Mouse (Mus musculus): Measurements from ENCODE around the gene Desi1. TPM values are rescaled to one million over a fixed set of nuclear protein-coding genes. Genes with fewer than 3 reads are reported as not detected.

Gene Desi1
- polyA plus RNA-seq, 1 experiment from 2014 or later: 45.4 TPM

DNA sequence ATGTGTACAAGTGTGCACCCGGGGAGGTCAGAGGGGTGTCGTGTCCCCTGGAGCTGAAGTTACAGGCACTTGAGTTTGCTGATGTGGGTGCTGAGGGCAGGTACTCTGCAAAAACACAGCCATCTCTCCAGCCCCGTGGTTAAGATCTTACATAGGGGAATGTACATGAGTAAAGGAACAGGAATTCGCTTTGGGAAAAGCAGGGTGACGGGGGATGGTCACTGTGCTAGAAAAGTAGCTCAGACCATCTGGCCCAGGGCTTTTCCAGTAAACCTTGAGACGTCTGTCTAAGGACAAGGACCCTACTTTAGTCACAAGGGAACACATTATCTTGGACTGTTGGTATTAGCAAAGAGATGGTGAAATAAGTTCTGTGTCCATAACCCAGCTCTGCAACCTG, 21.7 kb downstream of the Desi1 start:
- Histone ChIP-seq H3K4me2 (ENCODE audit: low read length) (no peak overlapping the region), H3K9ac (replicated peaks; ENCODE audit: low read depth, low read length) (no peak overlapping the region), H3K4me3 (replicated peaks; ENCODE audit: low read length) (no peak overlapping the region), H3K4me1 (replicated peaks; ENCODE audit: control insufficient read depth, insufficient read depth, low read length) (peaks cover 20% of the 10 kb centered on the region), H3K9me3 (ENCODE audit: control insufficient read depth, low read length) (no peaks in the 10 kb centered on the region), H3K27ac (ENCODE audit: low read length) (no peak overlapping the region), H3K27me3 (replicated peaks; ENCODE audit: control insufficient read depth, insufficient read depth, low read length) (no peaks in the 10 kb centered on the region), H3K36me3 (ENCODE audit: control insufficient read depth, insufficient read depth) (no peaks in the 10 kb centered on the region)
- no peak for ATAC-seq
- 91% methylated on average over 6 of the region's 6 CpGs for WGBS

DNA sequence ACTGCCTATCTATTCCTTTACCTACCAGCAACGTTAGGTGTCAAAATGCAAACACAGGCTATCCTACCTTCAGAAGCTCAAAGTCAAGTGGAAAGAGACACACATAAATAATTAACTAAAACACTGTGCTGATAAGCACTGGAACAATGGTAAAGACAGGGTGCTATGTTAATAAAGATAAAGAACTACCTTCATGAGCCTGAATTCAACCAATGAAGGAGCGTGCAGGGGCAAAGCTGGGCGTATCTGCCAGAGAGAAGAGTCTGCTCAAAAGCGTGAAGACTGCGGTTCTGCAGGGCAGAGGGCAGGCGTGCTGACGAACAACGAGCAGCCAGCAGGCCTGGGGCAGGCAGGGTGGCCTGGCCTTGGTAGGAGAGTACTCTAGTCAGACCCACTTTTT, 29.4 kb downstream of the Desi1 start:
- no peak for ATAC-seq
- WGBS: 92% methylated on average over 8 of the region's 8 CpGs
- no peaks in the 10 kb centered on the region for H3K9me3 ChIP-seq (ENCODE audit: control insufficient read depth, low read length)
- H3K36me3 ChIP-seq (ENCODE audit: control insufficient read depth, insufficient read depth): 0 out of 2 replicates have a peak, but pooled peaks cover 2% of the 10 kb centered on the region
- H3K4me1 ChIP-seq (replicated peaks; ENCODE audit: control insufficient read depth, insufficient read depth, low read length): no peaks in the 10 kb centered on the region
- no peak overlapping the region for H3K4me2 ChIP-seq (ENCODE audit: low read length)
- H3K27ac ChIP-seq (ENCODE audit: low read length): no peak overlapping the region
- no peak overlapping the region for H3K9ac ChIP-seq (replicated peaks; ENCODE audit: low read depth, low read length)
- no peaks in the 10 kb centered on the region for H3K27me3 ChIP-seq (replicated peaks; ENCODE audit: control insufficient read depth, insufficient read depth, low read length)
- H3K4me3 ChIP-seq (replicated peaks; ENCODE audit: low read length): no peak overlapping the region

GRCm38 (mm10) chr15:81993992-81994391, 39.7 kb downstream of the Desi1 start:
- 93% methylated on average over 6 of the region's 6 CpGs for WGBS
- Histone ChIP-seq H3K9ac (replicated peaks; ENCODE audit: low read depth, low read length) (no peak overlapping the region), H3K4me2 (ENCODE audit: low read length) (no peak overlapping the region), H3K9me3 (ENCODE audit: control insufficient read depth, low read length) (no peaks in the 10 kb centered on the region), H3K36me3 (ENCODE audit: control insufficient read depth, insufficient read depth) (peaks cover 10% of the 10 kb centered on the region; the same call in 1 of the 2 replicates), H3K27me3 (replicated peaks; ENCODE audit: control insufficient read depth, insufficient read depth, low read length) (no peaks in the 10 kb centered on the region), H3K4me1 (replicated peaks; ENCODE audit: control insufficient read depth, insufficient read depth, low read length) (0 out of 2 replicates have a peak, but pooled peaks cover 3% of the 10 kb centered on the region), H3K4me3 (replicated peaks; ENCODE audit: low read length) (no peak overlapping the region), H3K27ac (ENCODE audit: low read length) (no peak overlapping the region)
- no peak for ATAC-seq

GRCm38 (mm10) chr15:81990549-81990948, 43.1 kb downstream of the Desi1 start:
- H3K4me2 ChIP-seq (ENCODE audit: low read length): no peak overlapping the region
- peaks cover 6% of the 10 kb centered on the region; the same call in 1 of the 2 replicates for H3K4me1 ChIP-seq (replicated peaks; ENCODE audit: control insufficient read depth, insufficient read depth, low read length)
- H3K4me3 ChIP-seq (replicated peaks; ENCODE audit: low read length): no peak overlapping the region
- ATAC-seq: no peak
- peaks cover 4% of the 10 kb centered on the region; the same call in 1 of the 2 replicates for H3K36me3 ChIP-seq (ENCODE audit: control insufficient read depth, insufficient read depth)
- no peaks in the 10 kb centered on the region for H3K27me3 ChIP-seq (replicated peaks; ENCODE audit: control insufficient read depth, insufficient read depth, low read length)
- H3K9me3 ChIP-seq (ENCODE audit: control insufficient read depth, low read length): no peaks in the 10 kb centered on the region
- no peak overlapping the region for H3K27ac ChIP-seq (ENCODE audit: low read length)
- no peak overlapping the region for H3K9ac ChIP-seq (replicated peaks; ENCODE audit: low read depth, low read length)
- 65% methylated on average over 7 of the region's 7 CpGs for WGBS

- peak overlapping the region; percentile 19; the same call in 1 of the 2 replicates for H3K27ac ChIP-seq (ENCODE audit: low read length)
- H3K36me3 ChIP-seq (ENCODE audit: control insufficient read depth, insufficient read depth): no peaks in the 10 kb centered on the region
- no peak overlapping the region for H3K4me3 ChIP-seq (replicated peaks; ENCODE audit: low read length)
- no peaks in the 10 kb centered on the region for H3K9me3 ChIP-seq (ENCODE audit: control insufficient read depth, low read length)
- peaks cover 6% of the 10 kb centered on the region; the same call in 1 of the 2 replicates for H3K4me1 ChIP-seq (replicated peaks; ENCODE audit: control insufficient read depth, insufficient read depth, low read length)
- WGBS: 32% methylated on average over 11 of the region's 11 CpGs
- H3K9ac ChIP-seq (replicated peaks; ENCODE audit: low read depth, low read length): no peak overlapping the region
- ATAC-seq: peak; percentile 67
- no peak overlapping the region for H3K4me2 ChIP-seq (ENCODE audit: low read length)
- H3K27me3 ChIP-seq (replicated peaks; ENCODE audit: control insufficient read depth, insufficient read depth, low read length): no peaks in the 10 kb centered on the region
Measured at GRCm38 (mm10) chr15:81989371-81990062, 44.1 kb downstream of the Desi1 start.

- Histone ChIP-seq H3K27ac (ENCODE audit: low read length) (no peak within 1 kb of the TSS), H3K36me3 (ENCODE audit: control insufficient read depth, insufficient read depth) (no peaks in the 10 kb centered on the region), H3K4me1 (replicated peaks; ENCODE audit: control insufficient read depth, insufficient read depth, low read length) (peaks cover 6% of the 10 kb centered on the region; the same call in 1 of the 2 replicates), H3K4me2 (ENCODE audit: low read length) (no peak within 1 kb of the TSS), H3K9ac (replicated peaks; ENCODE audit: low read depth, low read length) (no peak within 1 kb of the TSS), H3K27me3 (replicated peaks; ENCODE audit: control insufficient read depth, insufficient read depth, low read length) (no peaks in the 10 kb centered on the region), H3K4me3 (replicated peaks; ENCODE audit: low read length) (no peak within 1 kb of the TSS), H3K9me3 (ENCODE audit: control insufficient read depth, low read length) (no peaks in the 10 kb centered on the region)
- 81% methylated on average over 3 of the region's 3 CpGs for WGBS
- ATAC-seq: no peak
Measured at GRCm38 (mm10) chr15:81987646-81988045, 46.0 kb downstream of the Desi1 start, which contains the start of gene Xrcc6. Gene Xrcc6, plus strand, starts transcription at chr15:81987835.

- peaks cover 6% of the 10 kb centered on the region; the same call in 1 of the 2 replicates for H3K4me1 ChIP-seq (replicated peaks; ENCODE audit: control insufficient read depth, insufficient read depth, low read length)
- H3K36me3 ChIP-seq (ENCODE audit: control insufficient read depth, insufficient read depth): no peaks in the 10 kb centered on the region
- no peaks in the 10 kb centered on the region for H3K27me3 ChIP-seq (replicated peaks; ENCODE audit: control insufficient read depth, insufficient read depth, low read length)
- ATAC-seq: peak; percentile 18; the same call in 1 of the 2 replicates
- 22% methylated on average over 2 of the region's 2 CpGs for WGBS
- no peak overlapping the region for H3K4me3 ChIP-seq (replicated peaks; ENCODE audit: low read length)
- no peak overlapping the region; the same call in 1 of the 2 replicates for H3K27ac ChIP-seq (ENCODE audit: low read length)
- no peak overlapping the region for H3K4me2 ChIP-seq (ENCODE audit: low read length)
- no peaks in the 10 kb centered on the region for H3K9me3 ChIP-seq (ENCODE audit: control insufficient read depth, low read length)
- H3K9ac ChIP-seq (replicated peaks; ENCODE audit: low read depth, low read length): no peak overlapping the region
Measured at GRCm38 (mm10) chr15:81985267-81986161, 48.1 kb downstream of the Desi1 start.

DNA sequence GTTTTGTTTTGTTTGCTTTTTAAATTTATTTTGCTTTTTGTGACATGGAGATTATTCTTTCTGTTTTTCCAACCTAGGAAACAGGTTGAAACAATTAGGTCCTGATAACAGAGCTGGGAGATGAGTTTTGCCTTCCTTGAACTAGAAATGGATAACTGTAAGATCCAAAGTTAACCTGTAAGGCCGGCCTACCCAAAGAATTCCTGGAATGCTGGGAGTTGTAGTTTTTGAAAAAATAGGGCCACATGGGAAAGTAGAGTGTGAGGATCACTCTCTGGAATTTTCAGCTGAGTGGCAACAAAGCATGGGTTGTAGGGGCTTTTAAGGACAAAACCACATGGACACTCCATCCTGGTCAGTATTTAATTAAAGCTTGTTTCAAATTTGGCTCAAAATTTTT, 51.5 kb downstream of the Desi1 start:
- 57% methylated on average over 1 of the region's 1 CpGs for WGBS
- Histone ChIP-seq H3K4me3 (replicated peaks; ENCODE audit: low read length) (no peak overlapping the region), H3K4me1 (replicated peaks; ENCODE audit: control insufficient read depth, insufficient read depth, low read length) (peaks cover 3% of the 10 kb centered on the region; the same call in 1 of the 2 replicates), H3K27me3 (replicated peaks; ENCODE audit: control insufficient read depth, insufficient read depth, low read length) (no peaks in the 10 kb centered on the region), H3K9ac (replicated peaks; ENCODE audit: low read depth, low read length) (no peak overlapping the region), H3K36me3 (ENCODE audit: control insufficient read depth, insufficient read depth) (no peaks in the 10 kb centered on the region), H3K27ac (ENCODE audit: low read length) (no peak overlapping the region), H3K9me3 (ENCODE audit: control insufficient read depth, low read length) (no peaks in the 10 kb centered on the region), H3K4me2 (ENCODE audit: low read length) (no peak overlapping the region)
- ATAC-seq: no peak

- Histone ChIP-seq H3K4me2 (ENCODE audit: low read length) (no peak within 1 kb of the TSS), H3K4me3 (replicated peaks; ENCODE audit: low read length) (no peak within 1 kb of the TSS), H3K9ac (replicated peaks; ENCODE audit: low read depth, low read length) (no peak within 1 kb of the TSS), H3K27ac (ENCODE audit: low read length) (no peak within 1 kb of the TSS), H3K27me3 (replicated peaks; ENCODE audit: control insufficient read depth, insufficient read depth, low read length) (no peaks in the 10 kb centered on the region), H3K9me3 (ENCODE audit: control insufficient read depth, low read length) (no peaks in the 10 kb centered on the region), H3K36me3 (ENCODE audit: control insufficient read depth, insufficient read depth) (no peaks in the 10 kb centered on the region), H3K4me1 (replicated peaks; ENCODE audit: control insufficient read depth, insufficient read depth, low read length) (no peaks in the 10 kb centered on the region; the same call in 1 of the 2 replicates)
- no peak for ATAC-seq
- WGBS: 95% methylated on average over 23 of the region's 23 CpGs
Measured at GRCm38 (mm10) chr15:81980321-81980720, 53.3 kb downstream of the Desi1 start, which contains the start of gene 1700029P11Rik. Gene 1700029P11Rik, plus strand, starts transcription at chr15:81980540.

All from forebrain, embryonic 16.5 days (tissue).